Mouse (Mus musculus) G1E (cell line): ENCODE results near the gene Abi3bp.

Source experiments
- CTCF ChIP-seq: IDR thresholded peaks from 2 replicates; pipeline ENCODE4 v1.5.1; 2012; ENCODE audit warnings: low read depth, low read length, inconsistent platforms, mixed read lengths
- GATA1 ChIP-seq: IDR thresholded peaks from 2 replicates; pipeline ENCODE4 v1.6.1; 2012; ENCODE audit warnings: borderline replicate concordance, low read length, inconsistent platforms, mixed read lengths
- GATA2 ChIP-seq: IDR thresholded peaks from 2 replicates; pipeline ENCODE4 v1.6.1; 2012; ENCODE audit warnings: low read depth, low read length, inconsistent platforms, borderline replicate concordance
- POLR2AphosphoS5 ChIP-seq: IDR thresholded peaks from 2 replicates; pipeline ENCODE4 v1.6.1; 2012; ENCODE audit warnings: low read depth, low read length, inconsistent platforms; ENCODE audit not compliant: insufficient replicate concordance
- TAL1 ChIP-seq: conservative IDR thresholded peaks from 2 replicates; pipeline ENCODE4 v1.6.1; 2012; ENCODE audit warnings: low read depth, low read length, inconsistent platforms, mixed read lengths

GRCm38 (mm10) chr16:56677146-56677545 is 199.5 kb downstream of the Abi3bp start:
- no peak for TF ChIP-seq CTCF
- TF ChIP-seq GATA1 = no peak
- TF ChIP-seq TAL1 = no peak
- no peak for TF ChIP-seq POLR2AphosphoS5
- no peak for TF ChIP-seq GATA2
